Mouse (Mus musculus): ENCODE measurements around the gene Cuta. TPM values are rescaled to one million over a fixed set of nuclear protein-coding genes. Genes with fewer than 3 reads are reported as not detected.

Gene Cuta
- polyA plus RNA-seq, 1 experiment from 2014 or later, result 80.2 TPM

DNA sequence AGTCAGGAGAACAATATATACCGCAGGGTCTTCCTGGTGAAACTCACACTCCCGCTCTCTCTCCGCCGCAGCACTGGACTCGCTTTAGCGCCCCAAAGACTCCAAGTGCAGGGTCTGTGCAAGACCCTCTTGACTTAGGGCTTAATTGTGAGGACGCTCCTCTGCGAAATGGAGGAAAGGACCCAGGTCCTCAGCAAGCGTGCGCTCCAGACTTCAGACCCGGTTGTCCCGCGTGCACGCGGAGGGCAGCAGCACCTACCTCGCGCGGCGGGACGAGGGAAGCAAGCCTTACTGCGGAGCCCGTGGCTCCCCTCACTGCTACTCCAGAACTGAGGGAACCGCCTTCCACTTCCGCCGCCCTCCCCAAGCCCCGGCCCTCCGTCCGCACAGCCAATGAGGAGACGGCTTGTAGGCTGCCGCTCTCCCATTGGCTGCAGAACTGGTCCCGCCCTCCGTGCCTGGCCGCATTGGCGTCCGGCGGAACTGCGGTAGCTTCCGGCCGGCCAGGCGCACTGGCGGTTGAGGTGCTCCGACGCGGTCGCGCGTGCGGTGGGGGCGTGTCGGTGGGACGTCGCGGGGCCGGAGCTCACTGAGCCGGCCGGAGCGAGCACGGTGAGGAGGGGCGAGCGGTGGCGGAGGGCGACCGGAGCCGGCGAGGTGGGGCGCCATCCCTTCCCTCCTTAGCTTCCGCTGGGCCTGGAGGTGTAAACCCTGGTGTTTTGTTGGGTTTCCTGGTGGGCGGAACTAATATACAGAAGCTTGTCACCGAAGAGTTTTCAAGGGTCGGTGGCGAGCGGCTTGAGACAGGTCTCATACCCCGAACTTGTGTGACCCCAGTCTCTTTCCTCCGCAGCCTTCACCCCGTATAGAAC lies 33.6 kb upstream of the Cuta start, which contains the start of gene Zbtb9:
Gene Zbtb9, plus strand, starts transcription at position 465 of the 872 bp plus-strand sequence.
- Histone ChIP-seq H3K27me3 (ENCODE audit: control insufficient read depth, insufficient read depth, low read depth, low read length) (no peaks in the 10 kb centered on the region), H3K4me3 (ENCODE audit: low read depth, low read length) (peak within 1 kb of the TSS; percentile 94), H3K4me1 (ENCODE audit: control insufficient read depth, low read depth, low read length) (peaks cover 28% of the 10 kb centered on the region), H3K9ac (ENCODE audit: low read depth, low read length) (peak within 1 kb of the TSS; percentile 83), H3K27ac (ENCODE audit: low read length) (peak within 1 kb of the TSS; percentile 81), H3K36me3 (ENCODE audit: control insufficient read depth, insufficient read depth) (peaks cover 8% of the 10 kb centered on the region), H3K4me2 (ENCODE audit: low read depth, low read length) (peak within 1 kb of the TSS; percentile 96), H3K9me3 (replicated peaks; ENCODE audit: control insufficient read depth, low read length) (no peaks in the 10 kb centered on the region)
- under 1% methylated on average over 74 of the region's 75 CpGs for WGBS (ENCODE audit: insufficient replicate concordance)
- peak; percentile 100 for ATAC-seq (ENCODE audit: low read depth)

DNA sequence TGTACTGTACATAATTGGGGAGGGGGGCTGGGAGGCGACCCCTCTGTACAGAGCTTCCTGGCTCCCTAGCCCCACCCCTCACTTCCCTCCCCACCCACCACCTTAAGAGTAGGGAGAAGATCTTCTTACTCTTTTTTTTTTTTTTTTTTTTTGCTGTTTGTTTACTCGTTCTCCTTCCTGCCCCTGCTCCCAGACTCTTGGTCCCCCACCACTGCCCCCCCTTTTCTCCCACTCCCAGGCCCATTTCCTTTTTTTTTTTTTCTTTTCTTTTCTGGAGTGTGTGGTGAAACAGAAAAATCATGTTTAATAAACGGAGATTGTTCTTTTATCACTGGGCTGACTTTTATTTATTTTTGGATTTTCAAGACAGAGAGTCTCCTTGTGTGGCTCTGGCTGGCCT lies 32.7 kb upstream of the Cuta start:
- WGBS (ENCODE audit: insufficient replicate concordance), result 0% methylated on average over 3 of the region's 3 CpGs
- peak overlapping the region; percentile 81; the same call in 1 of the 2 replicates for H3K27ac ChIP-seq (ENCODE audit: low read length)
- peaks cover 28% of the 10 kb centered on the region for H3K4me1 ChIP-seq (ENCODE audit: control insufficient read depth, low read depth, low read length)

DNA sequence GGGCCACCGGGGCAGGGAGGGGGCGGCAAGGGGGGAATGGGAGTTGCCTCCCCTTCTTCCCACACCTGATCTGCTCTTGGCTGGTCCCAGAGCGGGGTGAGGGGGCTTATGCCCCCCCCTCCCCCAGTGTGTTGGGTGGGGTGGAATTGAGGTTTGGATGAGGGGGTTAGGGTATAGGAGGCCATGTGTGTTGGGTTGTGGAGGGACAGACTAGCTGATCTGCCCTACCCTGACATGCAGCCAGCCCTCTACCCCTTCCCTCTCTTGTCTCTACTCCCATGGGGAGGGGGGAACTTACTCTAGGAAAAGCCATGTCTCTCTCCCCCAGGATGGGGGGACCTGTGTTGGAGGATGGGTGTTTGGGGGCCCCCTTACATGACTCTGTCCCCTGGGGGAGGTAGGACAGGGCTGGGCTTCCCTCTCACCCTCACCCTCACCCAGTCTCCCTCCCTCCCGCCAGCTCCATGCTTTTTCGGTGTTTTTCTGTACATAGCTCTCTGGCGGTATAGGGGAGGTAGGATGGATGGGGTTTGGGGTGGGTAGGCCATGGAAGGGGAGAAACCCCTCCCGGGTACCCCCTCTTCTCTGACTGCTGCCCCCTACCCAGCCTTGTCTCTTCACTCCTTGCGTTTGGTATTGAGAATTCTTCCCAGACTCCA lies 32.0 kb upstream of the Cuta start:
- no peak for ATAC-seq (ENCODE audit: low read depth)
- Histone ChIP-seq H3K27me3 (ENCODE audit: control insufficient read depth, insufficient read depth, low read depth, low read length) (no peaks in the 10 kb centered on the region), H3K4me1 (ENCODE audit: control insufficient read depth, low read depth, low read length) (peaks cover 28% of the 10 kb centered on the region), H3K9ac (ENCODE audit: low read depth, low read length) (no peak overlapping the region), H3K4me3 (ENCODE audit: low read depth, low read length) (no peak overlapping the region), H3K27ac (ENCODE audit: low read length) (no peak overlapping the region), H3K9me3 (replicated peaks; ENCODE audit: control insufficient read depth, low read length) (no peaks in the 10 kb centered on the region), H3K36me3 (ENCODE audit: control insufficient read depth, insufficient read depth) (peaks cover 5% of the 10 kb centered on the region; the same call in 1 of the 2 replicates), H3K4me2 (ENCODE audit: low read depth, low read length) (peak overlapping the region; percentile 93)
- 68% methylated on average over 8 of the region's 8 CpGs for WGBS (ENCODE audit: insufficient replicate concordance)

More for the DNA sequence above, 32.7 kb upstream of the Cuta start:
- H3K4me2 ChIP-seq (ENCODE audit: low read depth, low read length), result peak overlapping the region; percentile 93
- H3K36me3 ChIP-seq (ENCODE audit: control insufficient read depth, insufficient read depth), result peaks cover 5% of the 10 kb centered on the region; the same call in 1 of the 2 replicates
- H3K9me3 ChIP-seq (replicated peaks; ENCODE audit: control insufficient read depth, low read length), result no peaks in the 10 kb centered on the region
- H3K27me3 ChIP-seq (ENCODE audit: control insufficient read depth, insufficient read depth, low read depth, low read length), result no peaks in the 10 kb centered on the region
- peak overlapping the region; percentile 94 for H3K4me3 ChIP-seq (ENCODE audit: low read depth, low read length)
- ATAC-seq (ENCODE audit: low read depth), result no peak
- H3K9ac ChIP-seq (ENCODE audit: low read depth, low read length), result peak overlapping the region; percentile 82

- no peak overlapping the region for H3K9ac ChIP-seq (ENCODE audit: low read depth, low read length)
- no peaks in the 10 kb centered on the region for H3K27me3 ChIP-seq (ENCODE audit: control insufficient read depth, insufficient read depth, low read depth, low read length)
- WGBS (ENCODE audit: insufficient replicate concordance), result 54% methylated on average over 12 of the region's 12 CpGs
- no peak overlapping the region for H3K4me2 ChIP-seq (ENCODE audit: low read depth, low read length)
- no peak overlapping the region for H3K4me3 ChIP-seq (ENCODE audit: low read depth, low read length)
- H3K9me3 ChIP-seq (replicated peaks; ENCODE audit: control insufficient read depth, low read length), result no peaks in the 10 kb centered on the region
- H3K4me1 ChIP-seq (ENCODE audit: control insufficient read depth, low read depth, low read length), result peaks cover 24% of the 10 kb centered on the region
- ATAC-seq (ENCODE audit: low read depth), result no peak
- H3K27ac ChIP-seq (ENCODE audit: low read length), result no peak overlapping the region
- no peaks in the 10 kb centered on the region for H3K36me3 ChIP-seq (ENCODE audit: control insufficient read depth, insufficient read depth)
Observed at GRCm38 (mm10) chr17:26970221-26970620, 30.9 kb upstream of the Cuta start.

DNA sequence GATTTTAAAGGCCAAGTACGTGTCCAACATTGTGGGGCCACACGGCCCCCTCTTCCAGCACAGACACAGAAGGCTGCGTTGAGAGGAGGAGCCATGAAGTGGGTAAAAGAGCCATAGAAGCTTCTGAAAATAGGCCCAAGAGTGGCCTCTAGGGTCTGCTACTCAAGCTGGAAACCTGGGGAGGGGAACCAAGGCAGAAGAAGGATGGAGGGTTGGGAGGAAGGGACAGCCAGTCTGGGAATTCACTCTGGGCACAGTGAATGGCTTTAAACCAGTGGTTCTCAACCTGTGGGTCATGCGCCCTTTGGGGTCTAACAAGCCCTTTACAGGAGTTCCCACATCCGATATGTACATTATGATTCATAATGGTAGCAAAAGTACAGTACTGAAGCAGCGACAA lies 29.9 kb upstream of the Cuta start:
- Histone ChIP-seq H3K4me2 (ENCODE audit: low read depth, low read length) (no peak overlapping the region), H3K9me3 (replicated peaks; ENCODE audit: control insufficient read depth, low read length) (no peaks in the 10 kb centered on the region), H3K27me3 (ENCODE audit: control insufficient read depth, insufficient read depth, low read depth, low read length) (no peaks in the 10 kb centered on the region), H3K4me3 (ENCODE audit: low read depth, low read length) (no peak overlapping the region), H3K9ac (ENCODE audit: low read depth, low read length) (no peak overlapping the region), H3K36me3 (ENCODE audit: control insufficient read depth, insufficient read depth) (no peaks in the 10 kb centered on the region), H3K27ac (ENCODE audit: low read length) (no peak overlapping the region), H3K4me1 (ENCODE audit: control insufficient read depth, low read depth, low read length) (peaks cover 16% of the 10 kb centered on the region)
- no peak for ATAC-seq (ENCODE audit: low read depth)
- 74% methylated on average over 6 of the region's 6 CpGs for WGBS (ENCODE audit: insufficient replicate concordance)

DNA sequence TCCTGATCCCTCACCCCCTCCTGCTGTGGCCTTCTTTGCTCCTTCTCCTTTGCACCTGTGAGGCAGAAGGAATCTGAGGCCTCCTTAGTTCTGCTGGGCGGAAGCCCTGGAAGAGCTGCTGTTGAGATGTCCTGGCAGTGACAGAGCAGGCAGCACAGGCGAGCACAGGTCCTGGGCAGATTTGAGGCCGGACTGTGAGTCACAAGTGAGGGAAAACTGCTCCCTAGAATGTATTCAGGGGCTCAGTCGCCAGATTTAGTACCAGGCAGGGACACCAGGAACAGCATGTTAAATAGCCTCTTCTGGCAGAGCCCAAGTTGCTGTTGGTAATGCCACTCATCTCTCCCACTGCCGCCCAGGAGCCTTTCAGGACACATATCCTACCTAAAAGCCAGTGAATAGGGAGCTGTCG lies 28.8 kb upstream of the Cuta start:
- H3K4me3 ChIP-seq (ENCODE audit: low read depth, low read length), result no peak overlapping the region
- H3K4me1 ChIP-seq (ENCODE audit: control insufficient read depth, low read depth, low read length), result peaks cover 7% of the 10 kb centered on the region
- WGBS (ENCODE audit: insufficient replicate concordance), result 67% methylated on average over 6 of the region's 6 CpGs
- H3K36me3 ChIP-seq (ENCODE audit: control insufficient read depth, insufficient read depth), result no peaks in the 10 kb centered on the region
- H3K4me2 ChIP-seq (ENCODE audit: low read depth, low read length), result no peak overlapping the region
- no peak for ATAC-seq (ENCODE audit: low read depth)
- no peak overlapping the region for H3K27ac ChIP-seq (ENCODE audit: low read length)
- H3K27me3 ChIP-seq (ENCODE audit: control insufficient read depth, insufficient read depth, low read depth, low read length), result no peaks in the 10 kb centered on the region
- no peaks in the 10 kb centered on the region for H3K9me3 ChIP-seq (replicated peaks; ENCODE audit: control insufficient read depth, low read length)
- no peak overlapping the region for H3K9ac ChIP-seq (ENCODE audit: low read depth, low read length)

DNA sequence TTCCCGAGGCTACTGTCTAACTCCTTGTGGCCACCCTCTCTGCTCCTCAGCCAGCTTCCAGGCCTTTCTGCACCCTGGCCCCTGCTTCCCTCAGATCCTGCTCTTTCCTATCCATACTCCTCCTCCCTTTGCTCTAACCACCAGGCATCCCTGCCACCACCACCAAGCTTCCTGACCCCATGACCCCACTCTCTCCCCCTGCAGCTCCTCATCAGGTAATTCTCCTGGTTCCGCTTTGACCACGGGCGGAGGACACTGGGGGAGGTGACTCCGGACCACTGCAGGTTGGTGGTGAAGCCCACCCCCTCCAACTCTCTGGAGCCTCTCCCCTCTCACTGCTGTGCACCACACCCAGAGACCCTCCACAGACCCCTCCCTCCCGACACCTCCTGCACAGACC lies 28.1 kb upstream of the Cuta start:
- WGBS (ENCODE audit: insufficient replicate concordance), result 75% methylated on average over 6 of the region's 6 CpGs
- no peaks in the 10 kb centered on the region for H3K27me3 ChIP-seq (ENCODE audit: control insufficient read depth, insufficient read depth, low read depth, low read length)
- no peak overlapping the region for H3K27ac ChIP-seq (ENCODE audit: low read length)
- H3K4me2 ChIP-seq (ENCODE audit: low read depth, low read length), result no peak overlapping the region
- H3K36me3 ChIP-seq (ENCODE audit: control insufficient read depth, insufficient read depth), result no peaks in the 10 kb centered on the region
- H3K4me1 ChIP-seq (ENCODE audit: control insufficient read depth, low read depth, low read length), result peaks cover 7% of the 10 kb centered on the region
- H3K4me3 ChIP-seq (ENCODE audit: low read depth, low read length), result no peak overlapping the region
- H3K9ac ChIP-seq (ENCODE audit: low read depth, low read length), result no peak overlapping the region
- H3K9me3 ChIP-seq (replicated peaks; ENCODE audit: control insufficient read depth, low read length), result no peaks in the 10 kb centered on the region
- ATAC-seq (ENCODE audit: low read depth), result no peak

DNA sequence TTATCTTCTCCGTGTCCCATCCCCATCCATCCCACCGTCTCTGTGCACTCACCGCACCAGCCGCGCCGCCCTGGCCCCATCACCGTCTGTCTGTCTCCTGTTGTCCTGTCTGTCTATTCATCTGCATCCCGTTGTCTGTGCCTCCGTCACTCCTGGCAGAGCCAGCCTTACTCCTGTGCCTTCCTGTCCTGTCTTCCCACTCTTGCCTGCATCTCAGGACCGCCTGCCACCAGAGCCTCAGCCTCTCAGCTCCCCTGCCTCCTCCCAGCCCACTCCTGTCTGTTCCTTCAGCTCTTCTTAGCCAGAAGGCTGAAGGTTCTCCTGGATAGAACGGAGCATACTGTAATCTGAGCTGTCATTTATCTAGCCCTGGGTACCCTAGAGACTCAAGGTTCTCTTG lies 27.6 kb upstream of the Cuta start:
- Histone ChIP-seq H3K4me2 (ENCODE audit: low read depth, low read length) (no peak overlapping the region), H3K4me3 (ENCODE audit: low read depth, low read length) (no peak overlapping the region), H3K9me3 (replicated peaks; ENCODE audit: control insufficient read depth, low read length) (no peaks in the 10 kb centered on the region), H3K9ac (ENCODE audit: low read depth, low read length) (no peak overlapping the region), H3K36me3 (ENCODE audit: control insufficient read depth, insufficient read depth) (no peaks in the 10 kb centered on the region), H3K27ac (ENCODE audit: low read length) (no peak overlapping the region), H3K4me1 (ENCODE audit: control insufficient read depth, low read depth, low read length) (peaks cover 7% of the 10 kb centered on the region), H3K27me3 (ENCODE audit: control insufficient read depth, insufficient read depth, low read depth, low read length) (no peaks in the 10 kb centered on the region)
- WGBS (ENCODE audit: insufficient replicate concordance), result 84% methylated on average over 11 of the region's 11 CpGs
- no peak for ATAC-seq (ENCODE audit: low read depth)

Measured in liver, embryonic 16.5 days (tissue).